Mouse (Mus musculus) CD8-positive naive resting alpha-beta T cell, adult 2 months (primary cell): ENCODE data around the gene Gm39566.

Experiments
- DNase-seq, 2 experiments: peaks; one replicate each; pipeline ENCODE4 v3.0.0; 2022; ENCODE audit warnings: low read depth in 2 of 2, low spot score in 2 of 2

The Gm39566 gene

GRCm38 (mm10) chr11:69797924-69798323, 17.2 kb downstream of the Gm39566 start:
- DNase-seq, result no peak

GRCm38 (mm10) chr11:69795983-69796435, 19.1 kb downstream of the Gm39566 start:
- DNase-seq, result no peak

- peak; percentile 79 to 80 for DNase-seq
Observed at GRCm38 (mm10) chr11:69795168-69795982, 19.7 kb downstream of the Gm39566 start, which contains the start of gene Chrnb1. Chrnb1 (minus strand) TSS chr11:69795943.

- DNase-seq, result no peak
Observed at GRCm38 (mm10) chr11:69793429-69793828, 21.7 kb downstream of the Gm39566 start.

GRCm38 (mm10) chr11:69791420-69791819, 23.7 kb downstream of the Gm39566 start:
- no peak for DNase-seq

- DNase-seq, result no peak
Observed at GRCm38 (mm10) chr11:69789431-69789830, 25.7 kb downstream of the Gm39566 start.

- DNase-seq, result no peak
Observed at GRCm38 (mm10) chr11:69787306-69787705, 27.8 kb downstream of the Gm39566 start.

- no peak for DNase-seq
Observed at GRCm38 (mm10) chr11:69784793-69785272, 30.3 kb downstream of the Gm39566 start.

- no peak for DNase-seq
Observed at GRCm38 (mm10) chr11:69781828-69782227, 33.3 kb downstream of the Gm39566 start.

GRCm38 (mm10) chr11:69778985-69779384, 36.1 kb downstream of the Gm39566 start:
- no peak for DNase-seq

GRCm38 (mm10) chr11:69778258-69778982, 36.7 kb downstream of the Gm39566 start:
- DNase-seq, result no peak

- DNase-seq, result no peak
Observed at GRCm38 (mm10) chr11:69777504-69778257, 37.4 kb downstream of the Gm39566 start.

GRCm38 (mm10) chr11:69776488-69776887, 38.6 kb downstream of the Gm39566 start:
- no peak for DNase-seq

GRCm38 (mm10) chr11:69775716-69776115, 39.4 kb downstream of the Gm39566 start:
- no peak for DNase-seq

- DNase-seq, result no peak
Observed at GRCm38 (mm10) chr11:69774961-69775360, 40.1 kb downstream of the Gm39566 start.

- DNase-seq, result no peak
Observed at GRCm38 (mm10) chr11:69767625-69767909, 47.5 kb downstream of the Gm39566 start.

GRCm38 (mm10) chr11:69766872-69767624, 48.0 kb downstream of the Gm39566 start:
- no peak for DNase-seq

- peak; percentile 67 to 82 for DNase-seq
Observed at GRCm38 (mm10) chr11:69766126-69766609, 48.9 kb downstream of the Gm39566 start.

- DNase-seq, result peak; percentile 23 to 30
Observed at GRCm38 (mm10) chr11:69765221-69766125, 49.6 kb downstream of the Gm39566 start, which contains the start of gene Zbtb4. Zbtb4 (plus strand) TSS chr11:69765912.
